8 mouse cellular contexts compared by ENCODE assay signal in the genomic region with DNA sequence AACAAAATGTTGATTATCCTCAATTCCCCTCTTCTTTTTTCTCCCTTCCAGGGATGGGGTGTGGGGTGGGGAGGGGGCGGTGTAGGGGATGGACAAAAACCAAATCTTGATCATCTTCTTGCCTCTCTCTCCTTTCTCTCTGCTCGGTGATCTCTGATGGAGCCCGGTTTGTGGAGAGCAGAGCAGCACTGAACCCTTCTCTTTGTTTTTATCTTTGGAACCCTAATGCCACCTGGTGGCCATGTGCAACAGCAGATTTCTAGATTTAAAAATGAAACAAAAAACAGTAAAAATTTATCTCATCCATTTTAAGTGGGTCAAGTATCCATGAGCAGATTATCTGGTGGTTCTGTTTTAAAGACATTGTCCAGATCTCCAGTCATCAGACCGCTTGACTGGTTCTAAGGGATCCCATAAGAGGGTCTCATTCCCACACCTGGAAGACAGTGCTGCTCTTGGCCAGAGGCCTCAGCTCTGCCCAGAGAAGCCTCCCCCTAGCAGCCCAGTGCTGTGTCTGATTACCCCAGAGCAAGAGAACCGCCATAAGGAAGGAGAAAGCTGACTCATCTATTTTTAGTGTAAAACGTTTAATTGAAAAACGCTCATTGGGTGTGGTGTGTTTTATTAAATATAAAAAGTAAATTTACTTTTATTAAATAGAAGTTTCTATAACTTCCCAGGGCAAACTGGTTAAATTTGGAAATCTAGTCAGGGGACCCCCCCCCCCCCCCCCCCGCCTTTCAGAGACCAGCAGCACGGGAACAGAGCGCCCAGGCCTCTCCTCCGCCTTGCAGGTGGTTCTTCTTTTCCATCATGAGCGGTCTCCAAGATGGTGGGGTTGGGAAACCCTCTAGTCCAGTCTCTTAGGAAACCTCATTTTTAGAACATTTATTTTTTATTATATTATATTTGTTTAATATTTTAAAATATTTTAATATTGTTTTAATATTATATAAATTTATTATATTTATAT. TPM values are rescaled to one million over a fixed set of nuclear protein-coding genes. Genes with fewer than 3 reads are reported as not detected.
DNase-seq lines count a peak whose midpoint lies in the region; ATAC-seq and TF ChIP-seq lines count a peak whose summit lies in the region.

No protein-coding gene starts in this region.

- H3K9ac ChIP-seq in heart, embryonic 11.5 days (ENCODE audit: low read depth, low read length), result no peak overlapping the region
- H3K9ac ChIP-seq in kidney, embryonic 15.5 days, result no peak overlapping the region
- no peak overlapping the region for H3K9ac ChIP-seq in lung, postnatal 0 days (replicated peaks; ENCODE audit: low read depth)

- intact Hi-C loops in gastrocnemius, postnatal 36 days (cut with DNase I), result loop anchor here (2.0 kb wide), 1 partner anchor 207 kb away; no protein-coding TSS in a partner anchor

- 45% methylated on average over 12 of the region's 12 CpGs for WGBS in heart, embryonic 11.5 days (ENCODE audit: insufficient replicate concordance)
- 46% methylated on average over 12 of the region's 12 CpGs for WGBS in kidney, embryonic 15.5 days
- 41% methylated on average over 12 of the region's 12 CpGs for WGBS in lung, postnatal 0 days

- 0 out of 2 replicates have a peak, but pooled peaks have one; percentile 42 for ATAC-seq in heart, embryonic 11.5 days (replicated peaks; ENCODE audit: insufficient number of reproducible peaks, low FRiP score, low TSS enrichment)
- ATAC-seq in kidney, embryonic 15.5 days (replicated peaks; ENCODE audit: low FRiP score), result peak; percentile 56; the same call in 1 of the 2 replicates
- ATAC-seq in lung, postnatal 0 days, result peak; percentile 38; the same call in 1 of the 2 replicates

- peak; percentile 67 for TF ChIP-seq CTCF in lung, postnatal 0 days (IDR thresholded peaks at IDR 0.05)

- no peak for TF ChIP-seq EP300 in lung, postnatal 0 days (IDR thresholded peaks at IDR 0.05)

- H3K27me3 ChIP-seq in heart, embryonic 11.5 days (ENCODE audit: control insufficient read depth, insufficient read depth, low read length), result no peaks in the 10 kb centered on the region
- no peaks in the 10 kb centered on the region for H3K27me3 ChIP-seq in kidney, embryonic 15.5 days
- no peaks in the 10 kb centered on the region for H3K27me3 ChIP-seq in lung, postnatal 0 days (replicated peaks; ENCODE audit: insufficient read depth, low read length)

- no peaks in the 10 kb centered on the region for H3K36me3 ChIP-seq in heart, embryonic 11.5 days (ENCODE audit: control insufficient read depth, insufficient read depth, low read length)
- H3K36me3 ChIP-seq in kidney, embryonic 15.5 days, result no peaks in the 10 kb centered on the region
- H3K36me3 ChIP-seq in lung, postnatal 0 days (ENCODE audit: insufficient read depth, low read length), result no peaks in the 10 kb centered on the region

- H3K4me2 ChIP-seq in heart, embryonic 11.5 days, result no peak overlapping the region
- H3K4me2 ChIP-seq in kidney, embryonic 15.5 days, result peak overlapping the region; percentile 23; the same call in 1 of the 2 replicates
- no peak overlapping the region for H3K4me2 ChIP-seq in lung, postnatal 0 days (replicated peaks; ENCODE audit: low read depth, low read length)

- no peaks in the 10 kb centered on the region for H3K9me3 ChIP-seq in heart, embryonic 11.5 days (replicated peaks; ENCODE audit: control insufficient read depth, low read length)
- H3K9me3 ChIP-seq in kidney, embryonic 15.5 days (replicated peaks), result no peaks in the 10 kb centered on the region
- no peaks in the 10 kb centered on the region for H3K9me3 ChIP-seq in lung, postnatal 0 days (ENCODE audit: low read length)

- H3K4me3 ChIP-seq in heart, embryonic 11.5 days (ENCODE audit: low read depth, low read length), result no peak overlapping the region
- H3K4me3 ChIP-seq in kidney, embryonic 15.5 days (replicated peaks), result no peak overlapping the region
- H3K4me3 ChIP-seq in lung, postnatal 0 days (ENCODE audit: low read depth, low read length), result no peak overlapping the region

- DNase-seq in CD4-positive helper T cell, adult 2 months (ENCODE audit: low read depth, low spot score), result peak; percentile 72
- peak; percentile 67 for DNase-seq in MEL-GATA-1-ER (ENCODE audit: extremely low read depth, low read depth)
- DNase-seq in cerebellum, adult 9-11 months, result peak; percentile 59
- peak; percentile 79 for DNase-seq in lung, postnatal 0 days (ENCODE audit: low spot score)
- peak; percentile 79 for DNase-seq in retina, postnatal 1 day
- no peak for DNase-seq in gastrocnemius, postnatal 36 days

- H3K4me1 ChIP-seq in heart, embryonic 11.5 days (ENCODE audit: control insufficient read depth, insufficient read depth, low read length), result no peaks in the 10 kb centered on the region
- H3K4me1 ChIP-seq in kidney, embryonic 15.5 days, result peaks cover 3% of the 10 kb centered on the region; the same call in 1 of the 2 replicates
- no peaks in the 10 kb centered on the region for H3K4me1 ChIP-seq in lung, postnatal 0 days (ENCODE audit: insufficient read depth, low read depth, low read length)

- no peak overlapping the region for H3K27ac ChIP-seq in heart, embryonic 11.5 days (ENCODE audit: low read depth, low read length)
- no peak overlapping the region for H3K27ac ChIP-seq in kidney, embryonic 15.5 days
- H3K27ac ChIP-seq in lung, postnatal 0 days (ENCODE audit: low read length), result no peak overlapping the region

RNA-seq across cellular contexts. Expression of a gene that starts 5.3 kb away (rescaled TPM):
- 21.8 and 22.5 TPM in 2 replicates for polyA plus RNA-seq in heart, embryonic 11.5 days (2014; fragmentation: Nextera tagmentation; extraction: Ambion mirVana)
- 37.2 and 40.8 TPM in 2 replicates for polyA plus RNA-seq in kidney, embryonic 15.5 days (2015; fragmentation: Nextera tagmentation; extraction: Ambion mirVana)
- polyA plus RNA-seq in lung, postnatal 0 days (2015; fragmentation: Nextera tagmentation; extraction: Ambion mirVana), result 12.6 and 13.6 TPM in 2 replicates
- 1 to 10 TPM; 4.5 to 5.8 TPM for total RNA-seq in gastrocnemius, postnatal 36 days (2021)

RNA-seq across cellular contexts. Expression of a gene that starts 36.7 kb away (rescaled TPM):
- 1.7 and 3.1 TPM in 2 replicates for polyA plus RNA-seq in heart, embryonic 11.5 days (2014; fragmentation: Nextera tagmentation; extraction: Ambion mirVana)
- 3.4 and 4.6 TPM in 2 replicates for polyA plus RNA-seq in kidney, embryonic 15.5 days (2015; fragmentation: Nextera tagmentation; extraction: Ambion mirVana)
- polyA plus RNA-seq in lung, postnatal 0 days (2015; fragmentation: Nextera tagmentation; extraction: Ambion mirVana), result 2.2 and 2.8 TPM in 2 replicates
- under 1 TPM; 0.26 to 0.37 TPM for total RNA-seq in gastrocnemius, postnatal 36 days (2021)

RNA-seq across cellular contexts. Expression of a gene that starts 51.5 kb away (rescaled TPM):
- 3.0 and 3.6 TPM in 2 replicates for polyA plus RNA-seq in heart, embryonic 11.5 days (2014; fragmentation: Nextera tagmentation; extraction: Ambion mirVana)
- 6.5 and 7.6 TPM in 2 replicates for polyA plus RNA-seq in kidney, embryonic 15.5 days (2015; fragmentation: Nextera tagmentation; extraction: Ambion mirVana)
- 4.9 TPM in 2 replicates for polyA plus RNA-seq in lung, postnatal 0 days (2015; fragmentation: Nextera tagmentation; extraction: Ambion mirVana)
- 10 to 100 TPM; 30.6 to 34.2 TPM for total RNA-seq in gastrocnemius, postnatal 36 days (2021)

Comparison
In these comparisons a context has a peak if more than half of its experiments do, and no peak if none do; other contexts are left out.
1. DNase-seq: peak in CD4-positive helper T cell, adult 2 months (single experiment), MEL-GATA-1-ER (single experiment), cerebellum, adult 9-11 months (single experiment), lung, postnatal 0 days (single experiment) and retina, postnatal 1 day (single experiment); none in gastrocnemius, postnatal 36 days (0 of 2).
2. Peak in every context shown above with its lines, with median percentiles within 50 percentile points of each other: ATAC-seq.